Mouse (Mus musculus) erythroblast, embryonic 14.5 days (primary cell): ENCODE measurements around the gene Pacrg.

ENCODE experiments used
- GATA1 ChIP-seq: IDR thresholded peaks from 2 replicates; pipeline ENCODE4 v1.6.1; 2012; ENCODE audit warnings: low read length, inconsistent platforms, mixed read lengths
- TAL1 ChIP-seq: IDR thresholded peaks from 3 replicates; pipeline ENCODE4 v1.6.1; 2012; ENCODE audit warnings: low read length, inconsistent platforms, mixed read lengths

DNA sequence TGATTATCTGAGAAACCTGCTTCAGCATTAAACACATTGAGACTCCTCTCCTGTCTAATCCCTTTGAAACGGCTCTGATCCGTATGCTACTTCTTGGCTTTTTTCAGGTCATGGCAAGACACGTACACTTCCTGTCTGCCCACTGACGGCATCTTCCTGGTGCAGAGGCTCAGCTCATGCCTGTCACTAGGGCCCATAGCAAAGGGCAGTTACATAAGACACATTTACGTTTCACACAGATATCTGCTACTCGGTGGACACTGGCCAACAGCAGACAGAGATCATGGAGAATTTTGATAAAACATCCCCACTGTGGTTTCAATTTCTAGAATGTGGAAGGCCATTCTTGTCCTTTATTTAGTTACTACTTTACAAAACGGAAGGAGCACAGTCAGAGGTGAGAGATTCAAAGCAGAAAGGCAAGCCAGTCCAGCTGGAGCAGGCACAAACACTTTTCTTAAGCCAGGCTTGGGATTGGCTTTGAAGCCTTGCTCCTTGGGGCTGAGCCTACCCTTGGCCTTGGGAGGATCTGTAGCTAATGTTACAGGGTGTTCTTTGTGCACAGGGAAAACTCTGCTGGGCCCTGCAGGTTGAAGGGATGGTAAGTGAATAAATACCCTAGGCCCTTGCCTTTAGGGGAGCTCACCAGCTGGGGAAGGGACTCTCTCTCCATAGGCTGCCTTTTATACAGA, 432.9 kb downstream of the Pacrg start:
- no peak for TF ChIP-seq TAL1
- TF ChIP-seq GATA1, result no peak
